Mouse (Mus musculus): ENCODE measurements around the gene Slc12a9. TPM values are rescaled to one million over a fixed set of nuclear protein-coding genes. Genes with fewer than 3 reads are reported as not detected.

Slc12a9 gene
- polyA plus RNA-seq, 1 experiment, result 0.44 TPM

- TF ChIP-seq GATA1 (IDR thresholded peaks at IDR 0.05; ENCODE audit: low read length), result no peak
Measured at GRCm38 (mm10) chr5:137350205-137351057, 17.0 kb upstream of the Slc12a9 start.

GRCm38 (mm10) chr5:137349384-137350204, 16.2 kb upstream of the Slc12a9 start, which contains the start of gene Ephb4:
Gene Ephb4, plus strand, starts transcription at chr5:137350109.
- no peak for TF ChIP-seq GATA1 (IDR thresholded peaks at IDR 0.05; ENCODE audit: low read length)

- TF ChIP-seq GATA1 (IDR thresholded peaks at IDR 0.05; ENCODE audit: low read length), result no peak
Measured at GRCm38 (mm10) chr5:137348482-137349383, 15.3 kb upstream of the Slc12a9 start.

DNA sequence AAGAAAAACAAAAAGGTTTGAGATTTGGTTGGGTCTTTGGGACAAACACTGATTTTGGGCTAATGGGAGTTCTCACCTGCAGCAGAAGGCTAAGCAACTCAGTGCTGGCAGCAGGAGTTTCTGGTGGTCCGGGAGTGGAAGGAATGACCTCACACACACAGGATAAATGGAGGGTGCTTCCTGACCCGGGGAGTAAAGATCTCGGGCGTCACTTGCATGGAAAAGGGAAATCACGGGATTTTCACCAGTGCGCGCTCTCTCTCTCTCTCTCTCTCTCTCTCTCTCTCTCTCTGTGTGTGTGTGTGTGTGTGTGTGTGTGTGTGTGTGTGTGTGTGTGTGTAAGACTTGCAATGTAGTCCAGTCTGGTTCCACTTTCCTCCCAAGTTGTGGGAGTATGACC, 14.5 kb upstream of the Slc12a9 start:
- TF ChIP-seq GATA1 (IDR thresholded peaks at IDR 0.05; ENCODE audit: low read length), result no peak

DNA sequence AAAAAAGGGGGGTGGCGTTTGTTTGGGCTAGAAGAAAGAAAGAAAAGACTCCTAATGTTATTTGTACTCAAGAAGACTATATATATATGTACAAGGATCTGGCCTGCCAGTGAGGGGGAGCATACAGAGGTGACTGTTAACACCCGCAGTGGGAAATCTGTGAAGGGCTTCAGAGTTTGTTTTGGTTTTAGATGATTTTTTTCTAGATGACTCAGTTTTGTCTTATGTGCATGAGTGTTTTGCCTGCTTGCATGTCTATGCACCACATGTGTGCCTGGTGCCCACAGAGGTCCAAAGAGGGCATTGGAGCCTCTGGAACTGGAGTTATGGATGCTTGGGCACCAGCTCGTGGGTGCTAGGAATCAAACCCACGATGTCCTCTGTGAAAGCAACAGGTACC, 13.6 kb upstream of the Slc12a9 start:
- TF ChIP-seq GATA1 (IDR thresholded peaks at IDR 0.05; ENCODE audit: low read length), result no peak

- TF ChIP-seq GATA1 (IDR thresholded peaks at IDR 0.05; ENCODE audit: low read length), result no peak
Measured at GRCm38 (mm10) chr5:137346388-137346787, 13.0 kb upstream of the Slc12a9 start.

DNA sequence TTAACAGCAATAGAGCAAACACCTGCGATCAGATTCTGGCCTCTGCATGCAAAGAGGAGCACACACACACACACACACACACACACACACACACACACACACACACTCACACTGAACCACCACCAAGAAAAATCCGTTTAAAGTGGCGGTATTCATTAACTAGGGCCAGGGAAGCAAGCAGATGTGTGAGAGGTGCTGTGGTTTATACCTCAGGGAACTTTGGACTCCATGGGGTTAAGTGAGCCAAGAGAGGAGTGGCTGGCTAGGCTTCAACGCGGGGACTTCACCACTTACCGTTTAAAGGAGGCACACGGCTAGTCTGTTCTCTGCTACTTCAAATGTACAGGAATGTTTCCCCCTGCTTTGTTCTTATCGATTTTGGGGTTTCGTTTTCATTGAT, 12.4 kb upstream of the Slc12a9 start:
- no peak for TF ChIP-seq GATA1 (IDR thresholded peaks at IDR 0.05; ENCODE audit: low read length)

GRCm38 (mm10) chr5:137343869-137344268, 10.5 kb upstream of the Slc12a9 start:
- no peak for TF ChIP-seq GATA1 (IDR thresholded peaks at IDR 0.05; ENCODE audit: low read length)

- no peak for TF ChIP-seq GATA1 (IDR thresholded peaks at IDR 0.05; ENCODE audit: low read length)
Measured at GRCm38 (mm10) chr5:137343412-137343811, 10.0 kb upstream of the Slc12a9 start.

- no peak for TF ChIP-seq GATA1 (IDR thresholded peaks at IDR 0.05; ENCODE audit: low read length)
Measured at GRCm38 (mm10) chr5:137342407-137343012, 9.1 kb upstream of the Slc12a9 start.

DNA sequence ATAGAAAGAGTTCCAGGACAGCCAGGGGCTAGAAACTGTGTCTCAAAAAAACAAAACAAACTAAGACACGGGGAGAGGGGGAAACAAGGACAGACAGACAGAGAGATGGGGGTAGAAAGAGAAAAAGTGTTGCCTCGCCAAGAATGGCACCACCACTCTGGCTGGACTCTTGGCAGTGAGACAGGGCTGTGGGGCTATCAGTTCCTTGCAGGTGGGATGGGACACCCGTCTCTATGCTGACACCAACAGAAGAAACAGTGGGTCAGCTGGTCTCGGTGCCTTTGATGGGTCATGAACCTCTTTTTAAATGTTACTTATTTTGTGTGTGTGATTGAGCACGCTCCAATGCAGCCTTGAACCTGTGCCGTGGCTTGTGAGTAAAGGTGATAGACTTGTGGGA, 6.8 kb upstream of the Slc12a9 start:
- no peak for TF ChIP-seq GATA1 (IDR thresholded peaks at IDR 0.05; ENCODE audit: low read length)

- no peak for TF ChIP-seq GATA1 (IDR thresholded peaks at IDR 0.05; ENCODE audit: low read length)
Measured at GRCm38 (mm10) chr5:137339290-137339979, 6.0 kb upstream of the Slc12a9 start.

DNA sequence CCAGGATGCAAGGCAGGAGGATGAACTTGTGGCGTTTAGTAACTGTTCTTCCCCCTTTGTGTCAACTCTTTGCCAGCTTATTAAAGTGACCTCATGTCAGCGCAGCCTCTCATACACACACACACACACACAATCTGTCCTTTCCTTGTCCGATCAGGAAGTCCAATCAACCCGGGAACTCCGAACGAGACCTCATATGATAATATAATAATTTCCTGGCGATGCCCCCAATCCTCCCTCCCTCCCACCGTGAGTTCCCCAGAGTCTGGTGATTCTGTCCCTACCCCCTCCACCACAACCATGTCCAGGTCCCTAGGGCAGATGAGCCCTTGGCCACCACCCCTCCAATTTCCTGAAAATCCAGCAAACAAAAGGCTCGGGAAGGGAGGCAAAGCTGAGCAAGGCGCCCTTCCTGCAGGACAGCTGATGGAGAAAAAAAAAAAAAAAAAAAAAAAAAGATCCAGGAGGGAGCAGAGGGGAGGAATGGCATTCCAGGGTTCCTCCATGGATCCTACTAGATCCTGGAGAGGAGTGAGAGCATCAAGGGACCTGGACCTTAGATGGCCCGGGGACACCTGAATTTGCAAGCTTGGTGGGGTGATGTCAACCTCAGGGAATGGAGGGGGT, 5.4 kb upstream of the Slc12a9 start:
- TF ChIP-seq GATA1 (IDR thresholded peaks at IDR 0.05; ENCODE audit: low read length), result no peak

GRCm38 (mm10) chr5:137338256-137338655, 4.9 kb upstream of the Slc12a9 start:
- no peak for TF ChIP-seq GATA1 (IDR thresholded peaks at IDR 0.05; ENCODE audit: low read length)
